Mouse (Mus musculus): ENCODE data around the gene Junb. TPM values are rescaled to one million over a fixed set of nuclear protein-coding genes. Genes with fewer than 3 reads are reported as not detected.

Gene Junb
- 10 to 100 TPM; 12.5 to 13.5 TPM for total RNA-seq (2021)

DNA sequence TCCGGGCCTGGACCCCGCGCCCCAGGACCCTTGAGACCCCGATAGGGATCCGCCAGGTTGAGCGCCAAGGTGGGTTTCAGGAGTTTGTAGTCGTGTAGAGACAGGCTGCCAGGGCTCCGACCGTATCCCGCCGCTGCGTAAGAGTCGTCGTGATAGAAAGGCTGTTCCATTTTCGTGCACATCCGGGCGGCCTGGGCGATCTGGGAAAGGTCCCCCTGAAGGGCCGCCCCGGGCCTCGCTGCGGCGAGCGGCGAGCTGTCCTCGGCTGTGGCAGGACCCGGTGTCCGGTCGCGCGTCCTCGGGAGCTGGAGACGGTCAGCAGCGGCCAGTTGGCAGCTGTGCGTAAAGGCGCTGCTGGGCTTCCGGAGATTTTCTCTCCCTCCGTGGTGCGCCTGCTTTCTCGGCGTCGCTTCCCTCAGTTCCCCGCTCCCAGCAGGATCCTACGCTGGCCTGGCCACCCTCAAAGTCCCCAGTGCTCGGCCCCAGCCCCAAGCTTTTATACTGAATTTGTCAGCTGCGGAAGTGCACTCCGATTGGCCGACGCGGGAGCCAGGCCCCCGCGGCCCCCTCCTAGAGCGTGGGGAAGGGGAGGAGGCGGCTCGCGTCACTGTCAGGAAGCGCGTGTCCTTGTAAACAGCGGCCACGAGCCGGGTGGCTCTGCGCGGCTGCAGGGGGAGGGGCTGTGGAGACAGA is at the start of gene Junb:
Junb (minus strand) TSS at position 471 of the 693 bp plus-strand sequence.
- intact Hi-C loops (cut with DNase I) = no loop called here
- DNase-seq = peak; percentile 78

DNA sequence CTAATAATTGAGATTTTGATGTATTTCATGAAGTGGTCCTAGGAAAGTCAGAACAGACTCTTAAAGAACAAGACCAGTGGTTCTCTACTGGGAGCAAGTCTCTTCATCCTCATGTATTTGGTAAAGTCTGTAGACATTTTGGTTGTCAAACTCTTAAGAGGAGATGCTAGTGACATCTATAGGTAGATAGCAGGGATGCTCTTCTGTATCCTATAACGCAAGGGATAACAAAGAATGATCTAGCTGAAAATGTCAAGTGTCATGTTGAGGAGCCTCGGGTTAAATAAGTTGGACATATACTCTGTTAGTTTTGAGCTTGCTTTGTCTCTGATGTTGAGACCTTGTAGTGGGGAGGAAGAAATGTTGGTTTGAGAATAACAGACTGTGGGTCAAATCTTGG is 49.4 kb upstream of the Junb start:
- intact Hi-C loops (cut with DNase I) = no loop called here
- DNase-seq = no peak

DNA sequence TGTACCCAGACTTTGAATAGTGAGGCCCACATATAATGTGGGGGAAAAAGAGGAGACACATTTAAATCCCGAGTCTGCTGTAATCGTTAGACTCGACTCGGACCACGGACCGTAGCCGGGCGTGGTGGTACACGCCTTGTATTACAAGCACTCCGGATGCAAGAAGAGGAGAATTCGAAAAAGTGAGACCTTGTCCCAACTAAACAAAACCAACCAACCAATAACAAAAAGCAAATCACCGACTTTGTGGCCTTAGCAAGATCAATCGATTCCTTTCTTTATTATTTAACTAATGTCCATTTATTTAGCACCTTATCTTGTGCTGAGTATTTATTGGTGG is 49.0 kb upstream of the Junb start:
- intact Hi-C loops (cut with DNase I) = no loop called here
- DNase-seq = no peak

DNA sequence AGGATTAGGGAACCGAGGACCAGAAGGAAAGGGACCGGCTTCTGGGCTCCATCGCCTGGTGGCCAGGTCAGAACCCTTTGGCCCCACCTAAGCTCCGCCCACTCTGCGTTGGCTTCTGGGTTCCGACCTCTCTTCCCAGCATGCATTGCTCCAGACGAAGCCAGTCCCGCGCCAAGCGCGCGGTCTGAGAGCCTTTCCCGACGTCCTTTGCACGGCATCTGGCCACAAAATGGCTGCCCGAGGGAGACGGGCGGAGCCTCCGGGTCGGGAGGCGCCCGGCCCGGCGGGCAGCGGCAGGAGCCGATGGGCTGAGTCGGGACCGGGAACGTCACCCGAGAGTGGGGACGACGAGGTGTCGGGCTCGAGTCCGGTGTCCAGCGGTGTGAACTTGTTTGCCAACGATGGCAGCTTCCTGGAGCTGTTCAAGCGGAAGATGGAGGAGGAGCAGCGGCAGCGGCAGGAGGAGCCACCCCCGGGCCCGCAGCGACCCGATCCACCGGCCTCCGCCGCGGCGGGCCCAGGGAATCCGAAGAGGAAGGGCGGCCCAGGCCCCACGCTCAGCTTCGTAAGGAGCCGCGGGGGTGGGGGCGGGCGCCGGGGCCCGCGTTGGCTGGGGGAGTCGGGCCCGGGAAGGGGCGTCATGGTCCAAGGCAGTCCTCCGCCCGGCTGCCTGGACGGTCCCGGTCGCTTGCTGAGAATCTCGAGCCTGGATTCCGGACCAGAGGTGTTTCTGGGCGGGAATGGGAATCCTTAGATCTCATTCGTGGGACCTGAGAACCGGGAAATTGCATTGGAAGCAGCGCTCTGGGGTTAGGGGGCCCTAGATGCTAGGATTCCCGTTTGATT is 48.4 kb upstream of the Junb start, which contains the start of gene Trir:
Trir (plus strand) TSS at position 154 of the 846 bp plus-strand sequence.
- peak; percentile 97 for DNase-seq
- intact Hi-C loops (cut with DNase I) = no loop called here

DNA sequence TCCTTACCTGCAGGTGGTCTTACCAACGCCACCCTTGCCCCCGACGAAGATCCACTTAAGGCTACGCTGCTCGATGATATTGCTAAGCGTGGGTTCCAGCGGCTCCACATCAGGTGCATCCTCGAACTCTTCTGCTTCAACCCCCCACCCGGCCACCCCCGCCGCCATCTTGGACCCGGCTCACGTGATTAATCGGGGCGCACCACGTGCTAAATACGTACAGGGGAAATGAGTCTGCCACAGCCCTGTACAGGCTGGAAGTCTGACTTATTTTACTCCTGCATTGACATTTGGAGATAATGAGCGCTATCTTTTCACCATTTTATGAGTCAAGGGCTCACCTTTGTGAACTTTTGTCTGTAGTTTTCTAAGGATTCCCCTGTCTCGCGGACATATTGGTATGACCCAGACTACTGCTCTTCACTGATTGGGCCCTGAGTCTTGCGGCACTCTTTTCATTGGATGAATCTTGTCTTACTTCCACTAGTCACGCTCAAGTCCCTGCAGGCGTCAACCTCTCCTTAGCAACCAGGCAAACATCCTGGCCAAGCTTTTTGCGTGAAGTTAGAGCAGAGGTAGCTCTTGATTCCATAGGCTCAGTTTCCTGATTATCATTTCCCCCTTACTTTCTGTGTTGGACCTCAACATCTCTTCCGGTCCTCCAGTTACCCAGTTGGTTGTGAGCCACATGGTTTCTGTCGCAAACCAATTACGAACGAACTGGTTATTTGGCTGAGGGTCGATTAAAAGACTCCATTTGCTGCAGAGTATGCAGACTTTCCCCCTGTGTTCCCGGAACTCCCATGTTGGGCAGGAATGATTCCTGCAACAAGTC is 46.8 kb upstream of the Junb start, which contains the start of gene Asna1:
Asna1 (minus strand) TSS at position 184 of the 835 bp plus-strand sequence.
- DNase-seq = peak; percentile 84
- intact Hi-C loops (cut with DNase I) = no loop called here

DNA sequence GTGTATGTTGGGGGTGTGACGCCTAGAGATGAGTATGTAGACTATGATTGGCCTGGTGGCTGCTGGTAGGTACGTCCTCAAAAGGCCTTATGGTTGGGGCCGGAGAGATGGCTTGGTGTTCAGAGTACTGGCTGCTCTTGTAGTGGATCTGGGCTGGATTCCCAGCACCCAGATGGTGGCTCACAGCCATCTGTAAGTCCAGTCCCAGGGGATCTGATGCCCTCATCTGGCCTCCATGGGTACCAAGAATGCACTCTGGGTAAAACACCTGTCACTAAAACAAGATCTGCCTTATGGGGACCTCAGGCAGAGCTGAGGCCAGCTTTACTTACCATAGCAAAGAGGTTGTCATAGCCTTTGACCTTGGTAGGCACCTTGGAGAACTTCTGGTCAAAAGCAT is 45.3 kb upstream of the Junb start:
- no peak for DNase-seq
- intact Hi-C loops (cut with DNase I) = no loop called here

DNA sequence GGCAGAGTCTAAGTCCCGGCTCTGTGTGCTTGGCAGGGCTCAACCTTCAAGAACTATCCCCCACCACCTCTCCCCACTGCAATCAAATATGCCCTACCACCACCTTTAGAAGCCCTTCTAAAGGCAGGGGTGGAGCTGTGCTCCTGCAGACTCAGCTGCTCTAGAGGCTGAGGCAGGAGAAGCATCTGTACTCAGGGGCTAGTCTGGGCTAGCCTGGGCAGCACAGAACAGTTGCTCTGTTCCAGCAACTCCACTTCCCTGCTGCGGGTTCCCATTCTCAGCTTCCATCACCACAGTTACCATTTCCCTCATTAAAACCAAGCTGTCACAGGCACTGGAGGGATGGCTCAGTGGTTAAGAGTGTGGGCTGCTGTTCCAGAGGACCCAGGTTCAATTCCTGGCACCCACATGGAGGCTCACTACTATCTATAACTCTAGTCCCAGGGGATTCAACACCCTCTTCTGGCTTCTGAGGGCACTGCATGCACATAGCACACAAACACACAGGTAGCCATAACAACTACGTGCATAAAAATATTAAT is 43.1 kb upstream of the Junb start:
- no peak for DNase-seq
- intact Hi-C loops (cut with DNase I) = no loop called here

DNA sequence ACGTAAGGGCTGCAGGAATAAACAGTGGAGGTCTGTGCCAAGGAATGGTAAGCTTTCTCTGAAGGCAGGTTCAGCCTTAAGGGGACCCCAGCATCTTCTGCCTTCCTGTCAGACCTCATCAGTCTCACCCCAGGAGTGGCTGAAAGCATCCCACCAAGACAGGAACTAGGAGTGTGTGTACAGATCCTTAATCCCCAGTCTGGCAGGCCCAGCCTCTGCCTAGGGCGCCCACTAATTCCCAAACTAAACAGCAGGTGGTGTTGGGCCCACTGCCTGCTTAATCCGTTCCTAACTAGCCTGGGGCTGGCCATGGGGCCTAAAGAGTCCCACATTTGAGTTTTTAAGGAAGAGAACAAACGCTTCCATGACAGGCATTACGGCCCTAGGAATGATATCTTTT is 38.7 kb upstream of the Junb start:
- intact Hi-C loops (cut with DNase I) = no loop called here

DNA sequence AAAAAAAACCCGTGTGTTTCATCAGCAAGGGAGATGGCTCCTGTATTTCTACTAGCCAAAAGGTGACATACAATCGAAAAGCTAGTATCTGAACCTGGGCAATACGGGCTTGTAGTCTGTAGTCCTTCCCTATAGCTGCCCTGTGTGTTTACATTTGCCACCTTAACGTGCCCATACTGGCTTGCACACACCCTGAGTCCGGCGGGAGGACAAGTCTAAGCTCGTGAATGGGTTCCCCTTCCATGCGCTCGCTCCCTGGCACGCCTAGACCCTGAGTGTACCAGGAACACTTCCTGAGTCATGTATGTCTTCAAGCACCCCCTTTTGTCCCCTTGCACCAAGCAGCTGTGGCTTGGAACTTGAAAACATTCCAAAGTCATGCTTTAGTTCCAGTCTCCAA is 38.2 kb upstream of the Junb start:
- no peak for DNase-seq
- intact Hi-C loops (cut with DNase I) = no loop called here

More for the DNA sequence above, 38.7 kb upstream of the Junb start:
- DNase-seq = no peak

DNA sequence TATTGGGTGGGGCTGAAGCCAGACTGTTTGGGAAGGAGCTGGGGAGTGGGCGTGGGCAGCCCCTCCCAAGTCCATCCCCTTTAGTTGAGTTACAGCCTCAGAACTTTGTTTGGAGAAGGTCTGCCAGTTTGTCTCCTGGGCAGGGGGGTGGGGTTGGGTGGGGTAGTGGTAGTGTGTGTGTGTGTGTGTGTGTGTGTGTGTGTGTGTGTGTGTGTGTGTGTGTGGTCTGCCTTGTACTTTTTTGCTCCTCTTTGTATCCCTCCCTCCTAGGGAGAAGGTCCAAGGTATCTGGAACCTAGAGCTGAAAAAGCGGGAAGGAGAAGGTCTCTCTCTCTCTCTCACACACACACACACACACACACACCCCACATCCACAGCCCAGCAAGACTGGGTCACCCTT is 35.9 kb upstream of the Junb start, which contains the start of gene Best2:
Best2 (minus strand) TSS at position 101 of the 400 bp plus-strand sequence.
- intact Hi-C loops (cut with DNase I) = no loop called here
- DNase-seq = no peak

DNA sequence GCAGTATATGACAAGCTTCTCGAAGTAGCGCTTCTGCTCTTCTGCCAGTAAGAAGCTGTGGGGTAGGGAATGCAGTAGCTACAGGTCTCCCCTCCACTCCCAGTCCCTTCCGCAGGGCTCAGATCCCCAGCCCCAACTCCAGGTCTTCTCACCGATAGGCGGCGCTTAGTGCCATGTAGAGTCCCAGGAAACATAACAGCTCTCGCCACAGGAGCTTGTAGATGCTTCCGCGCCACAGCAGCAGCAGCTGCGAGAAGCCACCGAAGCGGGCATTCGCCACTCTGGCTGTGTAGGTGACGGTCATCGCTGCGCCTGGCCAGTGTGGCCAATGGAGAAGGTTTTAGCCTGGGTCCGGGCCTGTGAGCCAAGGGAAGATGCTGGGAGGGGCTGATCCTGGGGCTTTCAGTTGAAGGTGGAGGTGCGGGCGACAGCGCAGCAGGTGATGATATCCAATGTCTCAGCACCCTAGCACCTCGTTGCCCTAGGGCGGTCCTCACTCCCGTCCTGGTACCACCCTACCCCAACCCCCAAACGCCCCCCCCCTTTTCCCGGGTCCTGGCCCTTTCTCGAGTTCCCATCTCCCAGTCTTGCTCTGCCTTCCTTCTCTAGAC is 34.8 kb upstream of the Junb start:
- peak; percentile 74 for DNase-seq
- intact Hi-C loops (cut with DNase I) = no loop called here

DNA sequence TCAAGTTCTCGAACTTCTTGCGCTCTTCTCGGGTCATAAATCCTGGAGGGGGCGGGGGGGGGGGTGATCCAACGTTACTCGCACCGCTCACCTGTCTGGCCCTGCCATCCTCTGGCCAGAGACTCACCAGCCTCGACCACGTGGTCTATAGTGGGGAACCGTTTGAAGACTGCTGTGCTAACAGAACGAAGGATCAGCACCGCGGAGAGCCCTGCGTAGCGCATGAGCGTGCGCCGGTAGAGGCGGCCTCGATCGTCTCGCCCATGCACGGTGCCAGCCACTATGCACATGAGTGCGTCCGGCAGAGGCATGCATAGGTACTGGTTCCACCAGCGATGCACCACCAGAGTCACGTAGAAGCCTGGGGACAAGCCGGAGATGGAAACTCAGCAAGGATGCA is 32.7 kb upstream of the Junb start:
- intact Hi-C loops (cut with DNase I) = no loop called here

DNA sequence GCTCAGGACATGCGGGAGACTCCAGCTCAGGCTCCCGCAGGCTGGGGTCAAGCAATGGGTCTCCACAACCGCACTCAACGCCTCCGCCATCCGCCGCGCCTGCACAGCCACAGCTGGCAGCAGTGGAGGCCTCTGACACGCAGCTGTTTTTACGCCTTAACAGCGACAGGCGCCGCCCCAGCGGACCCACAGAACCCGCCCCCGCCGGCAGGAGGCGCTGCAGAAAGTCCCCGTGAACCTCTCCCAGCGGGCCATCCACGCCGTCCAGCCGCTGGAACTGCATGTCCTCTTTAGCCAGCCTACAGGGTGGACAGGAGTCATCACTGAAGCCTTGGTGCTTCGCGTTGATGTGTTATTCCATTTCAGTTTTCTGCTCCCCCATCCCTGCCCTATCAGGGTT is 29.2 kb upstream of the Junb start:
- DNase-seq = no peak
- intact Hi-C loops (cut with DNase I) = no loop called here

More for the DNA sequence above, 32.7 kb upstream of the Junb start:
- DNase-seq = no peak

DNA sequence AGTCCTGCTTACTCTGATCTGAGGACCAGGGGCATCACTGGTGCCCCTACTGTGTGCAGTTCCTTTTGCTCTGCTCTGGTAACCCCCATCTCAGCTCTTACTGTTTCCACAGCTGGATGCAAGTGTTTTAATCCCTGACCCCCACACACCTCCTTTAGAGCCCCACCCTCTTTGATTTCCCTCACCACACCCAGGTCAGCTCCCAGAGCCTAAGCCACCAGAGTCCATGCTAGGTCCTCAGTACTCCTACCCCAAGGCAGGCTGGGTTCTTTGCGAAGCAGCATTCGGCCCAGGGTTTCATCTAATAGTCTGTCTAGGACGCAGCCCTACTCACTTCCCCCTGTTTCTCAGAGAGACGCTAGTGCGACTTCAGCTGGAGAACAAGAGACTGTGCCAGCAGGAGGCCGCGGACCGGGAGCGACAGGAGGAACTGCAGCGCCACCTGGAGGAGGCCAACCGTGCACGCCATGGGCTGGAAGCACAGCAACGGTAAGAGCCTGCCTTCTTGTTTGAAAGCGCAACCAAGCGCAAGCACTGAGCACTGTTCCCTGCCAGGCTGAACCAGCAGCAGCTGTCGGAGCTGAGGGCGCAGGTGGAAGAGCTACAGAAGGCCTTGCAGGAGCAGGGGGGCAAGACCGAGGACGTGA is 19.3 kb upstream of the Junb start:
- peak; percentile 96 for DNase-seq
- intact Hi-C loops (cut with DNase I) = no loop called here

DNA sequence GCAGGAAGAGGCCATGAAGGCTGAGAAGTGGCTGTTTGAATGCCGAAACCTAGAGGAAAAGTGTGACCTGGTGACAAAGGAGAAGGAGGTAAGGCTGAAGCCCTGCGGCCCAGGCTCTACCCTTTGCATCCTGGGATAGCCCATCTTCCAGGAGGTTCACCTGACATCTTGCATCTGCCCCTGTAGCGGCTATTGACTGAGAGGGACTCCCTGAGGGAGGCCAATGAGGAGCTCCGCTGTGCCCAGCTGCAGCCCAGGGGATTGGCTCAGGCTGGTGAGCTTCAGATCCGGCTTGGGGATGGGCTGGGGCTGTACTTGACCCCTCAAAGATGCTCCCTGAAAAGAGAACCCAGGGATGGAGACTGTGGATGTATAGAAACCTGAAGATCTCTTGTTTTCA is 18.5 kb upstream of the Junb start:
- intact Hi-C loops (cut with DNase I) = no loop called here
- no peak for DNase-seq

DNA sequence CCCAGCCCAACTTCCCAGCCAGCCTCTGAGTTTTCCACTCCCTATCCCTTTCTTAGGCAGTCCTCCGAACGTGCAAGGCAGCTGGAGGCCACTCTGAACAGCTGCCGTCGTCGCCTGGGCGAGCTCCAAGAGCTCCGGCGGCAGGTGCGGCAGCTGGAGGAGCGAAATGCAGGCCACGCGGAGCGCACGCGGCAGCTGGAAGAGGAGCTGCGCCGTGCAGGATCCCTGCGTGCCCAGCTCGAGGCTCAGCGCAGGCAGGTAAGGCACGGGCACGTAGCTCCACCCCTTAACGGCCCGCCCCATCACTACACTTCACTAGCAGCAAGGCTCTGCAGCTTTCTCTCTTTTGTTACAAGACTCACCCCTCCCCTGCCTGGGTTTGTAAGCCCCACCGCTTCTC is 17.2 kb upstream of the Junb start:
- intact Hi-C loops (cut with DNase I) = no loop called here
- DNase-seq = no peak

DNA sequence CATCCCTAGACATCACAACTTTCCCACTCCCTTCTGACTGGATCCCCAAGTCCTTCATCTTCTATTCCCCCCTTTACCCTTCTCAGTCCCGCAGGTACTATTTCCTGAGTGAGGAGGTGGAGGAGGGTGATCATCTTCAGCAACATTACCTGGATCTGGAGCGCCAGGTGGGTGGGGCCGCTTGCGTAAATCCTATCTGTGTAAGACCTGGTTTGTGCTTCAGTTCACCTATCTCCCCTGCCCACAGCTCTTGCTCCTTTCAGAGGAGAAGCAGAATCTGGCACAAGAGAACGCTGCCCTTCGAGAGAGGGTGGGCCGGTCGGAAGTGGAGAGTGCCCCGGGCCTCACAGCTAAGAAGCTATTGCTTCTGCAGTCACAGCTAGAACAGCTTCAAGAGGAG is 15.9 kb upstream of the Junb start:
- intact Hi-C loops (cut with DNase I) = no loop called here
- no peak for DNase-seq

DNA sequence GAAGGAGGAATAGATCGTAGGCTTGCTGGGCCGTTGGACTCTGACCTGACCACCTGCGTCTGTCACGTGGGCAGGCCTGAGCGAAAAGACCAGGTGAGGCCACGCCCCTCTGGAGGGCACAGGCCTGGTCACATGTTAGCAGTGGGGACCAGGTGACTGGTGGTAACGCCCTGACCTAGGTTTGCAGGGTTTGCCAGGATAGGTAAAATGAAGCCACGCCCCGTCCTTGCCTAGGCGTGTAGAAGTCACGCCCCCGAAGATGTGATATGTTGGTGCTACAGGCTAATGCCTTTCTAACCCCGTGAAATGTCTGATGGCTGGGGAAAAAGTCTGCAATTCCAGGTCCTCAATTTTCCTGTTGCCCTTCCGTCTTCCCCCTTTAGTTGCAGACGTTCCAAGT is 12.3 kb upstream of the Junb start:
- DNase-seq = peak; percentile 43
- intact Hi-C loops (cut with DNase I) = no loop called here

DNA sequence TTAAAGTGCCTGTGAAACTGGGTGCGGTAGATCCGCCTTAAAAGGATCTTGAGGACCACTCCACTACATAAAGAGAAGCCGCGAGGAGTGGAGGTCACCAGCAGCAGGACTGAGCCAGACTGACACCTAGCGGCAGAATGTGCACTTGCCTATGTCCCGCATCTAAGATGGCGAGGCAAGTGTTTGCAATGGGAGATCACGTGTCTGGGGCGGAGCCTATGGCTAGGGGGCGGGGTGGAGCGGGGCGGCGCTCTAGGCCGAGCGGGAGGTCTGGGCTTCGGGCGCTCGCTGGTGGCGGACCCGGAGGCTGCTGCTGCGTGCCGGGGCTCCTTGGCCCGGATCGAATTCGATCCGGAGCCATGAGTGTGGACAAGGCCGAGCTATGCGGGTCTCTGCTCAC is 11.8 kb upstream of the Junb start, which contains the start of gene Hook2:
Hook2 (plus strand) TSS at position 255 of the 400 bp plus-strand sequence.
- intact Hi-C loops (cut with DNase I) = no loop called here
- peak; percentile 98 for DNase-seq

DNA sequence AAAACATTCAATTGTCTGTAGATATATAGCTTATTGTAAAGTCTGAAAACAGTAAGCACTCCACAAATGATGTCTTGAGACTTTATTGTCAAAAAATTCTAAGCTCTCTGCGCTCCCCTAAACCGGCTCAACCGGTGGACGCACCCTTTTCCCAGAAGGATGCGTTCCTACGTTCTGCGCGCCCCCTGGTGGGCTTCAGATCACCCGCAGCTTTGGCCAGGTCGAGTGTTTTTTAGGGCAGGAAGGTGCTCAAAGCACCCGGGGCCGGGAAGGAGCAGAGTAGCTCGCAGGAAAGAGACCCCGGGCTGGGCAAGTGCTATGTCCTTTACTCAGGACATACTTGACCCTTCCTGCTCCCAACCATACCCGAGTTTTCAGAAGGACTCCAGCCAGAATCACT is 11.3 kb upstream of the Junb start:
- DNase-seq = peak; percentile 92
- intact Hi-C loops (cut with DNase I) = no loop called here
